Mouse (Mus musculus): ENCODE results near the gene Pitpnm3. TPM values are rescaled to one million over a fixed set of nuclear protein-coding genes. Genes with fewer than 3 reads are reported as not detected.

The Pitpnm3 gene
- 0.18 and 0.23 TPM in 2 replicates for polyA plus RNA-seq (2012; ENCODE audit: low replicate concordance)

GRCm38 (mm10) chr11:72135383-72136158 lies at the start of gene Pitpnm3:
Gene Pitpnm3 (minus strand): TSS chr11:72135778.

GRCm38 (mm10) chr11:72041768-72042607 lies 93.6 kb downstream of the Pitpnm3 start, which contains the start of gene Pimreg:
Gene Pimreg (plus strand): TSS chr11:72042032.

GRCm38 (mm10) chr11:72037409-72037808 lies 98.2 kb downstream of the Pitpnm3 start, which contains the start of gene Aipl1:
Gene Aipl1 (minus strand): TSS chr11:72037509.

Other genes with a start within 250 kb of the Pitpnm3 start
- not detected in 2 replicates for gene Aipl1, start 98.3 kb downstream of the Pitpnm3 start, polyA plus RNA-seq (2012; ENCODE audit: low replicate concordance)
- gene Pimreg, start 93.7 kb downstream of the Pitpnm3 start, polyA plus RNA-seq (2012; ENCODE audit: low replicate concordance): 0.46 and 1.1 TPM in 2 replicates
- 0.15 TPM in 1 of 2 replicates, not detected in the other for gene Gm43951, start 71.1 kb upstream of the Pitpnm3 start, polyA plus RNA-seq (2012; ENCODE audit: low replicate concordance)
- gene 4933427D14Rik, start 71.7 kb upstream of the Pitpnm3 start, polyA plus RNA-seq (2012; ENCODE audit: low replicate concordance): 1.2 and 2.0 TPM in 2 replicates
- gene Txndc17, start 71.8 kb upstream of the Pitpnm3 start, polyA plus RNA-seq (2012; ENCODE audit: low replicate concordance): 20.2 and 31.3 TPM in 2 replicates
- 1.2 TPM in 1 of 2 replicates, not detected in the other for gene Med31, start 79.8 kb upstream of the Pitpnm3 start, polyA plus RNA-seq (2012; ENCODE audit: low replicate concordance)
- gene Slc13a5, start 131.4 kb upstream of the Pitpnm3 start, polyA plus RNA-seq (2012; ENCODE audit: low replicate concordance): not detected in 2 replicates
- gene Xaf1, start 165.9 kb upstream of the Pitpnm3 start, polyA plus RNA-seq (2012; ENCODE audit: low replicate concordance): 0.74 and 2.4 TPM in 2 replicates
- not detected in 2 replicates for gene Fbxo39, start 178.7 kb upstream of the Pitpnm3 start, polyA plus RNA-seq (2012; ENCODE audit: low replicate concordance)
- not detected in 2 replicates for gene Tekt1, start 226.7 kb upstream of the Pitpnm3 start, polyA plus RNA-seq (2012; ENCODE audit: low replicate concordance)